ENCODE assay signal across 11 mouse cellular contexts in the genomic region with DNA sequence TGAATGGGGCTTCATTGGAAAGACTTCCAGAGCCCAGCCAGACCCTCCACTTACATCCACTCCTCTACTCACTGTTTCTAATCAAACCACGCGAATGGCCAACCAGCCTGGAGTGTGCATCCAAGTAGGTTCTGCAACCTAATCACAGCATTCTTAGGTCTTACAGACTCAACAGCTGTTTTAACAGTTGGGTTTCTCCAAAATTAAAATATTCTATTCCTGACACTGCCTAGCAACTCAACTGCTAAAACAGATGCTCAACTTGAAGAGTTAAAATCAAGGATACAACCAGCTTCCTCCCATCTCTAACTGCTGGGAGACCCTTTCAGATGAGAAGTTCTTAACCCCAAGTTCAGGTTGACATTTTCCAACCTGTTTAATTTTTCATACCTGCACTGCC.
"Had no signal": no experiment of that assay in that cellular context is flagged by ENCODE, and none has a peak within 500 bp of the region (broad histone marks: within the 10 kb centered on the region; RNA-seq: fewer than 3 reads in every experiment).

No protein-coding gene starts in this region.

- DNase-seq: kidney, adult 18-20 months; kidney, adult 9 months; kidney, postnatal 14 days; kidney, postnatal 4 days; left cerebral cortex, postnatal 4 days; liver, postnatal 0 days; lung, embryonic 14.5 days; lung, postnatal 36 days; retina, postnatal 1 day; right cerebral cortex, postnatal 4 days; thymus, postnatal 25 days had no signal
